Mouse (Mus musculus): ENCODE measurements around the gene Ctsz. TPM values are rescaled to one million over a fixed set of nuclear protein-coding genes. Genes with fewer than 3 reads are reported as not detected.

The Ctsz gene
- 211 to 262 TPM (median 217 TPM) in 4 replicates for total RNA-seq (2023; ENCODE audit: inconsistent age)

DNA sequence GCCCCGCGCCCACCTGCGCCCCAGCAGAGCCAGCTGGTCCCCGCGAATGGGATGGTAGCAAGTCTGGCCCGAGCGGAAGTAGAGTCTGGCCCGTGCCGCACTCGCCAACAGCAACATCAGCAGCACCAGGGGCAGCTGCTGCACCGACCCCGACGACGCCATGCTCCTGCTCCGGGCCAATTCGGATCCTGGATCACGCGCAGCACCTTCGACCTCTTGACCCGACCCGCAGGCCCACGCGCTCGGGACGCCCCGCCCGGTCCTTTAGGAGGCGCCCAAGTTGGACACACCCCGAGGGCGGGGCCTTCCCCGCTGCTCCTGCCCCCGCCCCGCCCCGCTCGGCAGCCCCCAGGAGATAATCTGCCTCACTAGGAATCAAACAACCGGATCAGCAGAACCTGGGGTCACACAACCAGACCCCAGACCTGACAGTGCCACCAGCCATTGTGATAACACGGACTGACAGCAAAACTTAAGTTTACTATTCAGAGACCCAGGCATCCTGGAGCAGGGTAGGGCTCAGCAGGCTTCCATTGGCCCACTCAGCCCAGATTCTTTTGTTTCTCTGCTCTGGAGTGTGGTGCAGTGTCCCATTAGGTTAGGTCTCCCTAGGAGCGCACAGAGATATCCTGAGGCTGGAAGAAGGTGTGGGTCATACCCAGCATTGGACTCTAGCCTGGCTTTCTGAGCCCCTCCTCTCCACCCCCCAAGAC is at the start of gene Ctsz:
Gene Ctsz, minus strand, starts transcription at position 303 of the 713 bp plus-strand sequence.

DNA sequence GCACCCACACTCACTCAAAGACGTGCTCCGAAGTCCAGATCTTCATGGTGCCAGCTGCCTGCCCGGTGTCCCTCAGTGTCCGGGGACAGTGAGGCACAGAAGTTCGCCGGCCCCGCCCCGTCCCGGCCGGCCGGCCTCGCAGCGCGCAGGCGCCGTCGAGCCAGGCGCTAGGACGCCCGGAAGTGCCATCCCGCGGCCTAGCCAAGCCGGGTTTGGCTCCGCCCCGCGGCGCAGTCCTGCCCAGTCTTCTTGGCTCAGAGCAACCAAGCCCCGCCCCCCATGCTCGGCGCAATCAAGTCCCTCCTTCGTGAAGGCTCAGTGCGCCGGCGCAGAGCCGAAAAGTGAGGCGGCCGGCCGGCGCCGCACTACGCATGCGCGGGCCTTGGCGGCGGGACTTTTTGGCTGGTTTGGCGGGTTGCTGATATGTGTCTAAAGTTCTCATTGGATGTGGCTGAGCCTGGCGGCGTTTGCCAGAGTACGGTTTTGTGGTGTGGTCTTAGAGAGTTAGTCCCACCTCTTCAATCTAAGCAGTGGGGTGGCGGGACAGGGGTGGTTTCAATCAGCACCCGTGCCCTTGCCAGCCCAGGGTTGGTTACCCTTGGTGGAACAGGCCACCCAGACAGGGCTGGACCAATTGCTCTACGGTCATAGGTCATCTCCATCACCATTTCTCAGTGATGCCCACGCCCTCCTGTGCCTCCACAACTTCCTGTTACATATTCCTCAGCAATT is 34.1 kb upstream of the Ctsz start, which contains the start of gene Prelid3b:
Gene Prelid3b, minus strand, starts transcription at position 264 of the 732 bp plus-strand sequence.

GRCm38 (mm10) chr2:174463789-174464523 is 25.1 kb upstream of the Ctsz start, which contains the start of gene Atp5e:
Gene Atp5e (minus strand): TSS chr2:174464105.

DNA sequence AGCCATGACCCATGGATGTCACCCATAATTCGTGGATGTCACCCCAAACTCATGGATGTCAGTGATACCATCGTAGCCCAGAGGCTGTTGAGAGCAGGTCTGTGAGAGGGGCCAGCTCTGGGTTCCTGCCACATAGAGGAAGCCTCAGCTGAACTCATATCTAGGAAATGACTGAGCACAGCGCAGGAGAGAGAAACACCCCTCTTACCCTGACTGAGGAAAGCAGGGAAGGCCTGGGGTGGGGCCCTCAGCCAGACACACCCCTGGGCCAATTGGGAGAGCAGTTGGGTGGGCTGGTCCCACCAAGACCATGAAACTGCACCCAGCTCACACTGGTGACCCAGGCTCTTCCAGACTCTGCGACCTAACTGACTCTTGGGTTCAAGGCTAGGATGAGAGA is 11.5 kb upstream of the Ctsz start, which contains the start of gene Tubb1:
Gene Tubb1, plus strand, starts transcription at position 343 of the 400 bp plus-strand sequence.

GRCm38 (mm10) chr2:174415731-174416310 is 23.0 kb downstream of the Ctsz start, which contains the start of gene Nelfcd:
Gene Nelfcd (plus strand): TSS chr2:174415804.

Other genes starting within 250 kb of the Ctsz start
- gene Gnas, start 154.7 kb downstream of the Ctsz start, total RNA-seq (2023; ENCODE audit: inconsistent age): 713 to 768 TPM (median 730 TPM) in 4 replicates
- gene Gm20721, start 92.3 kb downstream of the Ctsz start, total RNA-seq (2023; ENCODE audit: inconsistent age): 0.45 to 1.1 TPM (median 0.86 TPM) in 4 replicates
- 67.2 to 73.2 TPM (median 71.6 TPM) in 4 replicates for gene Nelfcd, start 23.2 kb downstream of the Ctsz start, total RNA-seq (2023; ENCODE audit: inconsistent age)
- gene Tubb1, start 11.7 kb upstream of the Ctsz start, total RNA-seq (2023; ENCODE audit: inconsistent age): 1.00 to 1.9 TPM (median 1.6 TPM) in 4 replicates
- gene Atp5e, start 25.1 kb upstream of the Ctsz start, total RNA-seq (2023; ENCODE audit: inconsistent age): 228 to 281 TPM (median 254 TPM) in 4 replicates
- 49.8 to 68.1 TPM (median 52.1 TPM) in 4 replicates for gene Prelid3b, start 34.0 kb upstream of the Ctsz start, total RNA-seq (2023; ENCODE audit: inconsistent age)
- gene Zfp831, start 204.5 kb upstream of the Ctsz start, total RNA-seq (2023; ENCODE audit: inconsistent age): 52.4 to 55.5 TPM (median 54.6 TPM) in 4 replicates

All from B cell, adult (primary cell).